In the genomic region with DNA sequence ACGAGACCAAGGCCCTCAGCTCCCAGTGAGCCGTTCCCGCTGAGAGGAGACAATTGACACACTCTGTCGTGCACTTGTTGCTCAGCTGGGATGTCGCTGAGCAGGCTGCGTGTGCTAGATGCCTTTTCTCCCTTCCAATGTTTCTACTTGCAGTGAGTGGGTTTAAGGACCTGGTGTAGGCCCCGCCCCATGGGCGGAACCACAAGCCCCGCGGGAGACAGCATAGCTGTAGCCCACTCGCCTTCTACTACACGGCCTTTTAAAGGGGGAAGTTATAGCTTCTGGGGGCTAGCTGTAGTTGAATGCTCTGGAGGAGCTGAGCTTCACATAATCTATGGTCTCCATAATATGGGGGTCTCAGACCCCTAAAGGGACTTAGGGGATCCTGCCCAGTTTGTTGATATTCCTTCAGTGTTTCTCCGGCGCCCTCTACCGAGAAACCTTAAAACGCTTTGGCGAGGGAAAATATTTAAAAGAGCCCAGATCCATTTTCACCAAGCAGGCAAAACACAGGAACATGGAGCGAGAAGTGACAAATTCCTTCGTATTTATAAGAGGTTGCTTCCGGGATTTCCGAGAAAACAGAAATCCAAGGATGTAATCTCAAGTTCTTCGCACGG, we compare ENCODE assay signal across 8 mouse cellular contexts. TPM values are rescaled to one million over a fixed set of nuclear protein-coding genes. Genes with fewer than 3 reads are reported as not detected.
DNase-seq lines count a peak whose midpoint lies in the region; ATAC-seq lines count a peak whose summit lies in the region.

No protein-coding gene starts in this region.

- H3K9ac ChIP-seq in heart, embryonic 11.5 days (ENCODE audit: low read depth, low read length), result no peak overlapping the region
- H3K9ac ChIP-seq in kidney, embryonic 16.5 days (replicated peaks; ENCODE audit: low read length), result peak overlapping the region; percentile 50

- peak overlapping the region; percentile 59 for H3K4me2 ChIP-seq in heart, embryonic 11.5 days
- peak overlapping the region; percentile 60 for H3K4me2 ChIP-seq in kidney, embryonic 16.5 days (replicated peaks; ENCODE audit: low read depth, low read length)

- no peak overlapping the region for H3K27ac ChIP-seq in heart, embryonic 11.5 days (ENCODE audit: low read depth, low read length)
- H3K27ac ChIP-seq in kidney, embryonic 16.5 days (ENCODE audit: low read length), result 0 out of 2 replicates have a peak overlapping the region, but pooled peaks have one; percentile 32

- H3K4me3 ChIP-seq in heart, embryonic 11.5 days (ENCODE audit: low read depth, low read length), result peak overlapping the region; percentile 36
- peak overlapping the region; percentile 51 for H3K4me3 ChIP-seq in kidney, embryonic 16.5 days (ENCODE audit: low read length)

- peaks cover 11% of the 10 kb centered on the region for H3K36me3 ChIP-seq in heart, embryonic 11.5 days (ENCODE audit: control insufficient read depth, insufficient read depth, low read length)
- peaks cover 11% of the 10 kb centered on the region for H3K36me3 ChIP-seq in kidney, embryonic 16.5 days (ENCODE audit: insufficient read depth, low read length)

- peak; percentile 70 for DNase-seq in adrenal gland, postnatal 10 days
- no peak for DNase-seq in adrenal gland, postnatal 25 days
- peak; percentile 37 to 65 for DNase-seq in spleen, postnatal 10 days (ENCODE audit: low spot score in 2 of 2)
- DNase-seq in spleen, postnatal 14 days (ENCODE audit: low spot score in 2 of 2), result no peak
- no peak for DNase-seq in urinary bladder, postnatal 10 days (ENCODE audit: low spot score)

- no peaks in the 10 kb centered on the region for H3K9me3 ChIP-seq in heart, embryonic 11.5 days (replicated peaks; ENCODE audit: control insufficient read depth, low read length)
- H3K9me3 ChIP-seq in kidney, embryonic 16.5 days (ENCODE audit: low read length), result no peaks in the 10 kb centered on the region

- ATAC-seq in heart, embryonic 11.5 days (replicated peaks; ENCODE audit: insufficient number of reproducible peaks, low FRiP score, low TSS enrichment), result no peak
- no peak for ATAC-seq in kidney, embryonic 16.5 days (ENCODE audit: low FRiP score, low TSS enrichment)
- ATAC-seq in megakaryocyte progenitor cell, adult 5-6 weeks (replicated peaks; ENCODE audit: poor library complexity), result peak; percentile 12; the same call in 1 of the 2 replicates

- H3K4me1 ChIP-seq in heart, embryonic 11.5 days (ENCODE audit: control insufficient read depth, insufficient read depth, low read length), result peaks cover 31% of the 10 kb centered on the region
- H3K4me1 ChIP-seq in kidney, embryonic 16.5 days (ENCODE audit: insufficient read depth, low read length), result peaks cover 35% of the 10 kb centered on the region

- no peaks in the 10 kb centered on the region for H3K27me3 ChIP-seq in heart, embryonic 11.5 days (ENCODE audit: control insufficient read depth, insufficient read depth, low read length)
- H3K27me3 ChIP-seq in kidney, embryonic 16.5 days (ENCODE audit: insufficient read depth, low read length), result no peaks in the 10 kb centered on the region

- 11% methylated on average over 23 of the region's 23 CpGs for WGBS in heart, embryonic 11.5 days (ENCODE audit: insufficient replicate concordance)
- WGBS in kidney, embryonic 16.5 days, result 16% methylated on average over 23 of the region's 23 CpGs

RNA-seq across cellular contexts. Expression of gene Ak1, which starts 10.8 kb away (rescaled TPM):
- 100 to 1,000 TPM in 1 of 2 experiments, 10 to 100 TPM in 1; 71.5 to 143 TPM for total RNA-seq in adrenal gland, postnatal 10 days (2021)
- 43.4 and 61.9 TPM in 2 replicates for total RNA-seq in adrenal gland, postnatal 25 days (2021)
- 212 and 221 TPM in 2 replicates for polyA plus RNA-seq in heart, embryonic 11.5 days (2014; fragmentation: Nextera tagmentation; extraction: Ambion mirVana)
- 35.7 and 39.1 TPM in 2 replicates for polyA plus RNA-seq in kidney, embryonic 16.5 days (2015; fragmentation: Nextera tagmentation; extraction: Ambion mirVana)
- 0.12 and 1.8 TPM in 2 replicates for total RNA-seq in megakaryocyte progenitor cell, adult 5-6 weeks (2015)
- total RNA-seq in megakaryocyte progenitor cell, adult 5-6 weeks (2017), result 0.12 and 0.14 TPM in 2 replicates

RNA-seq across cellular contexts. Expression of gene St6galnac6, which starts 11.2 kb away (rescaled TPM):
- total RNA-seq in adrenal gland, postnatal 10 days (2021), result 10 to 100 TPM; 55.2 to 64.1 TPM
- 48.4 and 56.0 TPM in 2 replicates for total RNA-seq in adrenal gland, postnatal 25 days (2021)
- 8.3 and 9.3 TPM in 2 replicates for polyA plus RNA-seq in heart, embryonic 11.5 days (2014; fragmentation: Nextera tagmentation; extraction: Ambion mirVana)
- polyA plus RNA-seq in kidney, embryonic 16.5 days (2015; fragmentation: Nextera tagmentation; extraction: Ambion mirVana), result 18.5 and 18.6 TPM in 2 replicates
- 7.9 and 9.4 TPM in 2 replicates for total RNA-seq in megakaryocyte progenitor cell, adult 5-6 weeks (2015)
- 19.0 and 24.4 TPM in 2 replicates for total RNA-seq in megakaryocyte progenitor cell, adult 5-6 weeks (2017)

RNA-seq across cellular contexts. Expression of gene St6galnac4, which starts 23.8 kb away (rescaled TPM):
- 10 to 100 TPM; 14.3 to 14.7 TPM for total RNA-seq in adrenal gland, postnatal 10 days (2021)
- 8.8 and 9.4 TPM in 2 replicates for total RNA-seq in adrenal gland, postnatal 25 days (2021)
- polyA plus RNA-seq in heart, embryonic 11.5 days (2014; fragmentation: Nextera tagmentation; extraction: Ambion mirVana), result 32.9 and 40.9 TPM in 2 replicates
- 24.7 TPM in 2 replicates for polyA plus RNA-seq in kidney, embryonic 16.5 days (2015; fragmentation: Nextera tagmentation; extraction: Ambion mirVana)
- 26.2 and 33.1 TPM in 2 replicates for total RNA-seq in megakaryocyte progenitor cell, adult 5-6 weeks (2015)
- total RNA-seq in megakaryocyte progenitor cell, adult 5-6 weeks (2017), result 38.7 and 40.4 TPM in 2 replicates

RNA-seq across cellular contexts. Expression of gene 9430097D07Rik, which starts 35.2 kb away (rescaled TPM):
- total RNA-seq in adrenal gland, postnatal 10 days (2021), result not detected
- not detected in 2 replicates for total RNA-seq in adrenal gland, postnatal 25 days (2021)
- polyA plus RNA-seq in heart, embryonic 11.5 days (2014; fragmentation: Nextera tagmentation; extraction: Ambion mirVana), result 0.17 TPM in 1 of 2 replicates, not detected in the other
- polyA plus RNA-seq in kidney, embryonic 16.5 days (2015; fragmentation: Nextera tagmentation; extraction: Ambion mirVana), result 0.12 and 0.16 TPM in 2 replicates
- total RNA-seq in megakaryocyte progenitor cell, adult 5-6 weeks (2015), result not detected in 2 replicates
- total RNA-seq in megakaryocyte progenitor cell, adult 5-6 weeks (2017), result not detected in 2 replicates

RNA-seq across cellular contexts. Expression of gene Eng, which starts 35.7 kb away (rescaled TPM):
- 10 to 100 TPM; 97.9 to 99.9 TPM for total RNA-seq in adrenal gland, postnatal 10 days (2021)
- total RNA-seq in adrenal gland, postnatal 25 days (2021), result 105 and 106 TPM in 2 replicates
- polyA plus RNA-seq in heart, embryonic 11.5 days (2014; fragmentation: Nextera tagmentation; extraction: Ambion mirVana), result 113 and 127 TPM in 2 replicates
- 93.6 and 98.7 TPM in 2 replicates for polyA plus RNA-seq in kidney, embryonic 16.5 days (2015; fragmentation: Nextera tagmentation; extraction: Ambion mirVana)
- 14.7 and 15.5 TPM in 2 replicates for total RNA-seq in megakaryocyte progenitor cell, adult 5-6 weeks (2015)
- total RNA-seq in megakaryocyte progenitor cell, adult 5-6 weeks (2017), result 6.9 and 8.5 TPM in 2 replicates

Comparison
In these comparisons a context has a peak if more than half of its experiments do, and no peak if none do; other contexts are left out.
1. DNase-seq: peak in adrenal gland, postnatal 10 days (single experiment) and spleen, postnatal 10 days (2 of 2); none in adrenal gland, postnatal 25 days (single experiment), spleen, postnatal 14 days (0 of 2) and urinary bladder, postnatal 10 days (single experiment).
2. RNA of gene Ak1, which starts 10.8 kb away (total RNA-seq): 71.5 to 143 TPM in adrenal gland, postnatal 10 days and 43.4 to 61.9 TPM in adrenal gland, postnatal 25 days; 0.12 to 1.8 TPM in megakaryocyte progenitor cell, adult 5-6 weeks; every median in the first group is over 10 times any median in the second.